8 mouse cellular contexts compared by ENCODE assay signal in the genomic region with DNA sequence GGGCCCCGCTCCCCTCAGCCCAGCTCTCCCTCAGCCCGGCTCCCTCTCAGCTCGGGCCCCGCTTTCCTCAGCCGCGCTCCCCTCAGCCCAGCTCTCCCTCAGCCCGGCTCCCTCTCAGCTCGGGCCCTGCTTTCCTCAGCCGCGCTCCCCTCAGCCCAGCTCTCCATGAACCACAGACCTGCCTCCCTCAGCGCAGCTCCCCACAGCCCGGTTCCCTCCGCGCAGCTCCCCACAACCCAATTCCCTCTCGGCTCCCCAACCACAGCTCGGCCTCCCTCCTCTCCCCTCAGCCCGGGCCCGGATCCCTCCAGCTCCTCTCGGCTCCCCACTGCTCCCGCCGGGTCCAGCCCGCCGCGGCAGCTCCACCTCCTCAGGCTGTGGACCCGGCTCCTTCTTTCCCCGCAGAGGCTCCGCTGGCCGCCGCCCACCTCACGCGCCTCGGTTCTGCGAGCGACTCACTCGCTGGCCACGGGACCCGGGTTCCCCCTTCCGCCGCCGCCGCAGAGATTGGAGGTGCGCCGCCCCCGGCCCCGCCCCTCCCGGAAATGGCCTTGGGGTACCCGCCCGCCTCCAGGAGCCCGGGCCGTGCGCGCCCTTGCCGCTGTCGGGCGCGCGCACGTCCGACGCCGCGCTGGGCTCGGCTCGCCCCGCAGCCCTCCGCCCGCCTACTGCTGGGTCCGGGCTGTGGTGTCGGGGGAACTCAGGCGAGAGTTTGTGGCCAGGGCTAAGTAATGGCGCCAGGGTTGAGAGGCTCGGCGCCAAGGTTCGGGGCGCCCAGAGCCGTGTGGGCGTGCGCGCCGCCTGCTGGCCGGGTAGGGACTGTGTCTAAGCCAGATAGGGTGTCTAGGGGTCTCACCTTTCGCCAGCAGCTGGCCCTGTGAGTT. TPM values are rescaled to one million over a fixed set of nuclear protein-coding genes. Genes with fewer than 3 reads are reported as not detected.
A peak's percentile ranks its signal among the peaks of the same experiment; 100 is the strongest.
DNase-seq lines count a peak whose midpoint lies in the region; ATAC-seq lines count a peak whose summit lies in the region.

A gene (minus strand): TSS at position 547 of the 884 bp plus-strand sequence.

- WGBS in hindbrain, embryonic 12.5 days = under 1% methylated on average over 80 of the region's 82 CpGs

- DNase-seq in Muller cell, postnatal 12 days (ENCODE audit: inconsistent ontology term) = peak; percentile 99
- DNase-seq in cerebellum, adult 9-11 months = peak; percentile 87
- peak; percentile 80 to 89 for DNase-seq in frontal cortex, postnatal 10 days (ENCODE audit: low spot score in 2 of 2)
- DNase-seq in layer of hippocampus, postnatal 14 days (ENCODE audit: low spot score in 2 of 2) = peak; percentile 86 to 89
- DNase-seq in lung, postnatal 14 days = peak; percentile 92
- peak; percentile 78 for DNase-seq in retina, adult 2 months (ENCODE audit: low read depth, low spot score)
- peak; percentile 89 for DNase-seq in thymus, postnatal 36 days

- peak within 1 kb of the TSS; percentile 85 for H3K4me3 ChIP-seq in hindbrain, embryonic 12.5 days

- peak; percentile 88 for ATAC-seq in hindbrain, embryonic 12.5 days (ENCODE audit: low FRiP score)

- H3K27me3 ChIP-seq in hindbrain, embryonic 12.5 days = no peaks in the 10 kb centered on the region

- no peaks in the 10 kb centered on the region for H3K36me3 ChIP-seq in hindbrain, embryonic 12.5 days

- no peaks in the 10 kb centered on the region for H3K9me3 ChIP-seq in hindbrain, embryonic 12.5 days (replicated peaks)

- H3K4me2 ChIP-seq in hindbrain, embryonic 12.5 days (replicated peaks) = peak within 1 kb of the TSS; percentile 95

- H3K27ac ChIP-seq in hindbrain, embryonic 12.5 days = peak within 1 kb of the TSS; percentile 97

- peaks cover 9% of the 10 kb centered on the region for H3K4me1 ChIP-seq in hindbrain, embryonic 12.5 days

- H3K9ac ChIP-seq in hindbrain, embryonic 12.5 days = peak within 1 kb of the TSS; percentile 97

RNA-seq across cellular contexts. Expression of the gene that starts here (rescaled TPM):
- polyA plus RNA-seq in hindbrain, embryonic 12.5 days (2016; fragmentation: Nextera tagmentation; extraction: Ambion mirVana) = 90.7 and 91.7 TPM in 2 replicates
- total RNA-seq in layer of hippocampus, postnatal 14 days (2021) = 10 to 100 TPM; 26.4 to 26.7 TPM

Comparison
In these comparisons a context has a peak if more than half of its experiments do, and no peak if none do; other contexts are left out.
1. Peak in every context shown above with its lines: DNase-seq, ATAC-seq, H3K4me3 ChIP-seq and H3K27ac ChIP-seq.